Mouse (Mus musculus) stomach, embryonic 16.5 days (tissue): Measurements from ENCODE around the gene St7. TPM values are rescaled to one million over a fixed set of nuclear protein-coding genes. Genes with fewer than 3 reads are reported as not detected.

Experiments used
- ATAC-seq: fragments of 200-750 bp; cut with Nextera tagmentation; 2 replicates; pipeline ENCODE4 v1.8.0; 2017; ENCODE audit warnings: moderate number of reproducible peaks, moderate TSS enrichment; ENCODE audit not compliant: insufficient read depth, low FRiP score
- H3K27ac ChIP-seq: fragments of 300-500 bp; sonication (generic); 2 replicates; pipeline ENCODE4 v1.5.1; 2014; ENCODE audit warnings: low read length
- H3K27me3 ChIP-seq: fragments of 300-500 bp; sonication (generic); 2 replicates; pipeline ENCODE4 v1.6.1; 2014; ENCODE audit warnings: low read length, control low read depth, mixed read lengths; ENCODE audit not compliant: control insufficient read depth, insufficient read depth
- H3K36me3 ChIP-seq: fragments of 300-500 bp; sonication (generic); 2 replicates; pipeline ENCODE4 v1.6.1; 2014; ENCODE audit warnings: low read length; ENCODE audit not compliant: control insufficient read depth, insufficient read depth
- H3K4me1 ChIP-seq: fragments of 300-500 bp; sonication (generic); 2 replicates; pipeline ENCODE4 v1.6.1; 2014; ENCODE audit warnings: low read length, control low read depth, mixed read lengths; ENCODE audit not compliant: control insufficient read depth, insufficient read depth
- H3K4me2 ChIP-seq: fragments of 300-500 bp; sonication (generic); 2 replicates; pipeline ENCODE4 v1.6.1; 2014; ENCODE audit warnings: low read depth, low read length, mixed read lengths
- H3K4me3 ChIP-seq: fragments of 300-500 bp; sonication (generic); replicated peaks from 2 replicates; pipeline ENCODE4 v1.5.1; 2014; ENCODE audit warnings: mild to moderate bottlenecking, low read length
- H3K9ac ChIP-seq: fragments of 300-500 bp; sonication (generic); 2 replicates; pipeline ENCODE4 v1.6.1; 2014; ENCODE audit warnings: low read length
- H3K9me3 ChIP-seq: fragments of 300-500 bp; sonication (generic); replicated peaks from 2 replicates; pipeline ENCODE4 v1.6.1; 2016; ENCODE audit warnings: low read length, control low read depth; ENCODE audit not compliant: control insufficient read depth
- WGBS: fragments of 180-500 bp; shearing (Covaris S2); extraction: QIAGEN DNeasy Blood & Tissue Kit; methylation state at CpG from one replicate; pipeline ENCODE4 v1.1.7; 2014; 5-methylcytosine and 5-hydroxymethylcytosine counted together
- polyA plus RNA-seq: library from polyadenylated mRNA; unstranded; fragments of >200 nt; fragmentation: Nextera tagmentation; extraction: Ambion mirVana; gene quantifications from 2 replicates; pipeline ENCODE4 v1.2.1, GENCODE M21; 2015

St7 gene
- polyA plus RNA-seq, 1 experiment from 2014 or later: 21.5 TPM

GRCm38 (mm10) chr6:17835693-17836092 is 143.0 kb downstream of the St7 start:
- no peak overlapping the region for H3K27ac ChIP-seq
- no peaks in the 10 kb centered on the region for H3K36me3 ChIP-seq
- no peak overlapping the region for H3K9ac ChIP-seq
- no peak overlapping the region for H3K4me3 ChIP-seq
- 87% methylated on average over 6 of the region's 6 CpGs for WGBS
- no peaks in the 10 kb centered on the region for H3K4me1 ChIP-seq
- no peaks in the 10 kb centered on the region for H3K27me3 ChIP-seq
- no peaks in the 10 kb centered on the region for H3K9me3 ChIP-seq
- H3K4me2 ChIP-seq: no peak overlapping the region
- no peak for ATAC-seq

- Histone ChIP-seq H3K9ac (no peak overlapping the region), H3K4me1 (no peaks in the 10 kb centered on the region), H3K27me3 (no peaks in the 10 kb centered on the region), H3K4me2 (no peak overlapping the region), H3K9me3 (no peaks in the 10 kb centered on the region), H3K27ac (no peak overlapping the region), H3K36me3 (no peaks in the 10 kb centered on the region), H3K4me3 (no peak overlapping the region)
- ATAC-seq: no peak
- WGBS: 76% methylated on average over 1 of the region's 1 CpGs
These were observed 144.9 kb downstream of the St7 start for GRCm38 (mm10) chr6:17837676-17838075.

- Histone ChIP-seq H3K9me3 (no peaks in the 10 kb centered on the region), H3K4me2 (no peak overlapping the region), H3K36me3 (no peaks in the 10 kb centered on the region), H3K9ac (no peak overlapping the region), H3K27me3 (no peaks in the 10 kb centered on the region), H3K4me1 (no peaks in the 10 kb centered on the region), H3K4me3 (no peak overlapping the region), H3K27ac (no peak overlapping the region)
- ATAC-seq: no peak
- 78% methylated on average over 29 of the region's 29 CpGs for WGBS
These were observed 147.7 kb downstream of the St7 start for GRCm38 (mm10) chr6:17840431-17840830.

- WGBS: 26% methylated on average over 3 of the region's 3 CpGs
- Histone ChIP-seq H3K27me3 (no peaks in the 10 kb centered on the region), H3K36me3 (0 out of 2 replicates have a peak, but pooled peaks cover under 1% of the 10 kb centered on the region), H3K4me2 (no peak overlapping the region), H3K9ac (no peak overlapping the region), H3K27ac (no peak overlapping the region), H3K4me1 (no peaks in the 10 kb centered on the region), H3K4me3 (no peak overlapping the region), H3K9me3 (no peaks in the 10 kb centered on the region)
- ATAC-seq: no peak
These were observed 150.0 kb downstream of the St7 start for GRCm38 (mm10) chr6:17842759-17843158.

GRCm38 (mm10) chr6:17851316-17851715 is 158.6 kb downstream of the St7 start:
- H3K9ac ChIP-seq: no peak overlapping the region
- no peak overlapping the region for H3K27ac ChIP-seq
- 57% methylated on average over 2 of the region's 2 CpGs for WGBS
- H3K4me3 ChIP-seq: no peak overlapping the region
- no peaks in the 10 kb centered on the region for H3K27me3 ChIP-seq
- H3K9me3 ChIP-seq: no peaks in the 10 kb centered on the region
- no peak for ATAC-seq
- no peaks in the 10 kb centered on the region for H3K4me1 ChIP-seq
- 0 out of 2 replicates have a peak, but pooled peaks cover 6% of the 10 kb centered on the region for H3K36me3 ChIP-seq
- no peak overlapping the region for H3K4me2 ChIP-seq

- Histone ChIP-seq H3K36me3 (no peaks in the 10 kb centered on the region), H3K9ac (no peak overlapping the region), H3K27ac (no peak overlapping the region), H3K9me3 (no peaks in the 10 kb centered on the region), H3K27me3 (no peaks in the 10 kb centered on the region), H3K4me2 (no peak overlapping the region), H3K4me3 (no peak overlapping the region), H3K4me1 (no peaks in the 10 kb centered on the region)
- ATAC-seq: no peak
- WGBS: 77% methylated on average over 5 of the region's 5 CpGs
These were observed 161.0 kb downstream of the St7 start for GRCm38 (mm10) chr6:17853587-17854274.

- ATAC-seq: no peak
- H3K36me3 ChIP-seq: 0 out of 2 replicates have a peak, but pooled peaks cover 3% of the 10 kb centered on the region
- H3K27me3 ChIP-seq: no peaks in the 10 kb centered on the region
- H3K4me3 ChIP-seq: no peak overlapping the region
- H3K9me3 ChIP-seq: no peaks in the 10 kb centered on the region
- 86% methylated on average over 2 of the region's 2 CpGs for WGBS
- no peaks in the 10 kb centered on the region for H3K4me1 ChIP-seq
- H3K27ac ChIP-seq: no peak overlapping the region
- H3K9ac ChIP-seq: no peak overlapping the region
- no peak overlapping the region for H3K4me2 ChIP-seq
These were observed 162.9 kb downstream of the St7 start for GRCm38 (mm10) chr6:17855616-17856015.

- 86% methylated on average over 1 of the region's 1 CpGs for WGBS
- no peak for ATAC-seq
- Histone ChIP-seq H3K4me1 (no peaks in the 10 kb centered on the region), H3K9me3 (no peaks in the 10 kb centered on the region), H3K4me2 (no peak overlapping the region), H3K4me3 (no peak overlapping the region), H3K27ac (no peak overlapping the region), H3K27me3 (no peaks in the 10 kb centered on the region), H3K36me3 (0 out of 2 replicates have a peak, but pooled peaks cover 3% of the 10 kb centered on the region), H3K9ac (no peak overlapping the region)
These were observed 166.8 kb downstream of the St7 start for GRCm38 (mm10) chr6:17859564-17859963.

GRCm38 (mm10) chr6:17860463-17860862 is 167.7 kb downstream of the St7 start:
- H3K36me3 ChIP-seq: 0 out of 2 replicates have a peak, but pooled peaks cover 3% of the 10 kb centered on the region
- H3K4me3 ChIP-seq: no peak overlapping the region
- no peak overlapping the region for H3K9ac ChIP-seq
- no peak overlapping the region for H3K27ac ChIP-seq
- H3K9me3 ChIP-seq: no peaks in the 10 kb centered on the region
- ATAC-seq: no peak
- WGBS: 87% methylated on average over 1 of the region's 1 CpGs
- no peaks in the 10 kb centered on the region for H3K4me1 ChIP-seq
- H3K27me3 ChIP-seq: no peaks in the 10 kb centered on the region
- no peak overlapping the region for H3K4me2 ChIP-seq
